Mouse (Mus musculus) heart, embryonic 13.5 days (tissue): ENCODE measurements around the gene Pbxip1. TPM values are rescaled to one million over a fixed set of nuclear protein-coding genes. Genes with fewer than 3 reads are reported as not detected.
A peak's percentile ranks its signal among the peaks of the same experiment; 100 is the strongest.
"Not testable (repeated sequence)": the region's sequence is repeated elsewhere in the genome, so short reads cannot be mapped to it uniquely, and the experiment has no call there.

Source experiments
- ATAC-seq: fragments of 200-750 bp; cut with Nextera tagmentation; 2 replicates; pipeline ENCODE4 v1.8.0; 2017; ENCODE audit warnings: moderate TSS enrichment; ENCODE audit not compliant: insufficient number of reproducible peaks, low FRiP score, low TSS enrichment; ENCODE audit errors: extremely low read depth
- H3K27ac ChIP-seq: fragments of 300-500 bp; sonication (generic); replicated peaks from 2 replicates; pipeline ENCODE4 v1.5.1; 2015; ENCODE audit warnings: moderate library complexity, mild to moderate bottlenecking, inconsistent platforms
- H3K27me3 ChIP-seq: fragments of 300-500 bp; sonication (generic); replicated peaks from 2 replicates; pipeline ENCODE4 v1.6.1; 2015; ENCODE audit warnings: mild to moderate bottlenecking, inconsistent platforms
- H3K36me3 ChIP-seq: fragments of 300-500 bp; sonication (generic); 2 replicates; pipeline ENCODE4 v1.6.1; 2015; ENCODE audit warnings: mild to moderate bottlenecking, inconsistent platforms
- H3K4me1 ChIP-seq: fragments of 300-500 bp; sonication (generic); 2 replicates; pipeline ENCODE4 v1.6.1; 2015; ENCODE audit warnings: inconsistent platforms
- H3K4me2 ChIP-seq: fragments of 300-500 bp; sonication (generic); 2 replicates; pipeline ENCODE4 v1.6.1; 2015; ENCODE audit warnings: inconsistent platforms, mild to moderate bottlenecking, moderate library complexity
- H3K4me3 ChIP-seq: fragments of 300-500 bp; sonication (generic); 2 replicates; pipeline ENCODE4 v1.5.1; 2015; ENCODE audit warnings: moderate library complexity, mild to moderate bottlenecking, inconsistent platforms
- H3K9ac ChIP-seq: fragments of 300-500 bp; sonication (generic); 2 replicates; pipeline ENCODE4 v1.6.1; 2015; ENCODE audit warnings: inconsistent platforms, mild to moderate bottlenecking, moderate library complexity
- H3K9me3 ChIP-seq: fragments of 300-500 bp; sonication (generic); 2 replicates; pipeline ENCODE4 v1.6.1; 2016; ENCODE audit warnings: inconsistent platforms
- WGBS: fragments of 180-500 bp; shearing (Covaris S2); methylation state at CpG from one replicate; pipeline ENCODE4 v1.1.7; 2015; ENCODE audit warnings: mixed read lengths; 5-methylcytosine and 5-hydroxymethylcytosine counted together
- polyA plus RNA-seq: library from polyadenylated mRNA; unstranded; fragments of >200 nt; fragmentation: Nextera tagmentation; extraction: Ambion mirVana; gene quantifications from 2 replicates; pipeline ENCODE4 v1.2.1, GENCODE M21; 2015

Pbxip1 gene
- polyA plus RNA-seq, 1 experiment from 2014 or later: 61.3 TPM

- Histone ChIP-seq H3K4me1 (peaks cover 61% of the 10 kb centered on the region), H3K36me3 (peaks cover 38% of the 10 kb centered on the region), H3K9me3 (no peaks in the 10 kb centered on the region), H3K4me3 (peak overlapping the region; percentile 63), H3K9ac (peak overlapping the region; percentile 89), H3K27me3 (no peaks in the 10 kb centered on the region), H3K27ac (peak overlapping the region; percentile 98), H3K4me2 (peak overlapping the region; percentile 84)
- 6% methylated on average over 22 of the region's 22 CpGs for WGBS
- no peak for ATAC-seq
These were observed 14.6 kb upstream of the Pbxip1 start for GRCm38 (mm10) chr3:89421810-89422473.

GRCm38 (mm10) chr3:89422556-89423205 is 13.8 kb upstream of the Pbxip1 start:
- no peak for ATAC-seq

GRCm38 (mm10) chr3:89424416-89425140 is 11.9 kb upstream of the Pbxip1 start:
- Histone ChIP-seq H3K4me3 (no peak overlapping the region), H3K36me3 (peaks cover 58% of the 10 kb centered on the region), H3K4me2 (no peak overlapping the region), H3K9me3 (no peaks in the 10 kb centered on the region), H3K27me3 (no peaks in the 10 kb centered on the region), H3K9ac (no peak overlapping the region; the same call in 1 of the 2 replicates), H3K4me1 (peaks cover 55% of the 10 kb centered on the region), H3K27ac (peak overlapping the region; percentile 10)
- no peak for ATAC-seq
- WGBS: 63% methylated on average over 5 of the region's 5 CpGs

More at GRCm38 (mm10) chr3:89422556-89423205, 13.8 kb upstream of the Pbxip1 start:
- Histone ChIP-seq H3K9me3 (no peaks in the 10 kb centered on the region), H3K4me2 (peak overlapping the region; percentile 84), H3K36me3 (peaks cover 46% of the 10 kb centered on the region), H3K27ac (peak overlapping the region; percentile 98; the same call in 1 of the 2 replicates), H3K4me1 (peaks cover 55% of the 10 kb centered on the region), H3K27me3 (no peaks in the 10 kb centered on the region), H3K9ac (peak overlapping the region; percentile 89), H3K4me3 (peak overlapping the region; percentile 63)
- WGBS: 62% methylated on average over 6 of the region's 6 CpGs

GRCm38 (mm10) chr3:89425141-89425525 is 11.4 kb upstream of the Pbxip1 start:
- WGBS: 84% methylated on average over 5 of the region's 5 CpGs
- no peak overlapping the region for H3K9ac ChIP-seq
- ATAC-seq: no peak

GRCm38 (mm10) chr3:89425876-89426275 is 10.6 kb upstream of the Pbxip1 start:
- ATAC-seq: no peak
- Histone ChIP-seq H3K36me3 (peaks cover 58% of the 10 kb centered on the region), H3K27ac (no peak overlapping the region), H3K4me1 (peaks cover 44% of the 10 kb centered on the region), H3K4me2 (no peak overlapping the region), H3K4me3 (no peak overlapping the region), H3K9me3 (no peaks in the 10 kb centered on the region), H3K9ac (no peak overlapping the region), H3K27me3 (no peaks in the 10 kb centered on the region)
- WGBS: 79% methylated on average over 4 of the region's 4 CpGs

More at GRCm38 (mm10) chr3:89425141-89425525, 11.4 kb upstream of the Pbxip1 start:
- H3K4me3 ChIP-seq: no peak overlapping the region
- no peak overlapping the region for H3K4me2 ChIP-seq
- no peaks in the 10 kb centered on the region for H3K27me3 ChIP-seq
- H3K9me3 ChIP-seq: no peaks in the 10 kb centered on the region
- no peak overlapping the region for H3K27ac ChIP-seq
- H3K36me3 ChIP-seq: peaks cover 58% of the 10 kb centered on the region
- peaks cover 50% of the 10 kb centered on the region for H3K4me1 ChIP-seq

- H3K9ac ChIP-seq, H3K27ac ChIP-seq, H3K27me3 ChIP-seq, H3K4me3 ChIP-seq, H3K4me2 ChIP-seq, H3K9me3 ChIP-seq, ATAC-seq: not testable (repeated sequence)
- WGBS: 91% methylated on average over 7 of the region's 7 CpGs
- Histone ChIP-seq H3K36me3 (peaks cover 70% of the 10 kb centered on the region), H3K4me1 (peaks cover 28% of the 10 kb centered on the region)
These were observed 7.5 kb upstream of the Pbxip1 start for GRCm38 (mm10) chr3:89429021-89429420.

GRCm38 (mm10) chr3:89430171-89431159 is 6.0 kb upstream of the Pbxip1 start, which contains the start of gene Pygo2:
Gene Pygo2 (plus strand): TSS chr3:89430214.
- Histone ChIP-seq H3K4me1 (peaks cover 25% of the 10 kb centered on the region), H3K4me3 (peak within 1 kb of the TSS; percentile 78), H3K36me3 (peaks cover 68% of the 10 kb centered on the region), H3K27ac (peak within 1 kb of the TSS; percentile 84), H3K4me2 (peak within 1 kb of the TSS; percentile 78), H3K9me3 (no peaks in the 10 kb centered on the region), H3K9ac (peak within 1 kb of the TSS; percentile 91), H3K27me3 (no peaks in the 10 kb centered on the region)
- ATAC-seq: peak; percentile 98
- WGBS: 2% methylated on average over 66 of the region's 68 CpGs

GRCm38 (mm10) chr3:89432606-89433005 is 3.9 kb upstream of the Pbxip1 start:
- no peak overlapping the region for H3K4me3 ChIP-seq
- no peak overlapping the region for H3K4me2 ChIP-seq
- H3K36me3 ChIP-seq: peaks cover 47% of the 10 kb centered on the region
- no peak for ATAC-seq
- no peaks in the 10 kb centered on the region for H3K27me3 ChIP-seq
- H3K9me3 ChIP-seq: no peaks in the 10 kb centered on the region
- 92% methylated on average over 8 of the region's 8 CpGs for WGBS
- peaks cover 37% of the 10 kb centered on the region for H3K4me1 ChIP-seq
- H3K27ac ChIP-seq: no peak overlapping the region
- no peak overlapping the region for H3K9ac ChIP-seq

- WGBS: 75% methylated on average over 11 of the region's 11 CpGs
- Histone ChIP-seq H3K4me2 (no peak overlapping the region), H3K4me3 (no peak overlapping the region), H3K27ac (no peak overlapping the region), H3K36me3 (peaks cover 35% of the 10 kb centered on the region), H3K9ac (no peak overlapping the region), H3K9me3 (no peaks in the 10 kb centered on the region), H3K4me1 (peaks cover 51% of the 10 kb centered on the region), H3K27me3 (no peaks in the 10 kb centered on the region)
- no peak for ATAC-seq
These were observed 2.0 kb upstream of the Pbxip1 start for GRCm38 (mm10) chr3:89434532-89434931.

GRCm38 (mm10) chr3:89435041-89435440 is 1.5 kb upstream of the Pbxip1 start:
- 83% methylated on average over 7 of the region's 7 CpGs for WGBS
- Histone ChIP-seq H3K27ac (no peak overlapping the region), H3K9ac (no peak overlapping the region), H3K4me3 (no peak overlapping the region), H3K4me1 (peaks cover 51% of the 10 kb centered on the region), H3K27me3 (no peaks in the 10 kb centered on the region), H3K9me3 (no peaks in the 10 kb centered on the region), H3K4me2 (no peak overlapping the region), H3K36me3 (peaks cover 40% of the 10 kb centered on the region)
- ATAC-seq: no peak
